Mouse (Mus musculus) midbrain, embryonic 10.5 days (tissue): ENCODE measurements around the gene Plekhm2. TPM values are rescaled to one million over a fixed set of nuclear protein-coding genes. Genes with fewer than 3 reads are reported as not detected.

Experiments used
- DNase-seq: peaks from one replicate; pipeline ENCODE4 v3.0.0-alpha.2; 2017; ENCODE audit warnings: low spot score
- H3K27ac ChIP-seq: fragments of 300-500 bp; sonication (generic); replicated peaks from 2 replicates; pipeline ENCODE4 v1.5.1; 2016; ENCODE audit warnings: mild to moderate bottlenecking
- H3K27me3 ChIP-seq: fragments of 300-500 bp; sonication (generic); 2 replicates; pipeline ENCODE4 v1.6.1; 2016; ENCODE audit warnings: low read depth, mild to moderate bottlenecking; ENCODE audit not compliant: poor library complexity, severe bottlenecking
- H3K36me3 ChIP-seq: fragments of 300-500 bp; sonication (generic); 2 replicates; pipeline ENCODE4 v1.6.1; 2016; ENCODE audit warnings: mild to moderate bottlenecking, moderate library complexity
- H3K4me1 ChIP-seq: fragments of 300-500 bp; sonication (generic); 2 replicates; pipeline ENCODE4 v1.6.1; 2016
- H3K4me3 ChIP-seq: fragments of 300-500 bp; sonication (generic); 2 replicates; pipeline ENCODE4 v1.5.1; 2016; ENCODE audit warnings: mild to moderate bottlenecking, moderate library complexity
- H3K9me3 ChIP-seq: fragments of 300-500 bp; sonication (generic); replicated peaks from 2 replicates; pipeline ENCODE4 v1.6.1; 2016; ENCODE audit warnings: mild to moderate bottlenecking
- WGBS: fragments of 180-500 bp; shearing (Covaris S2); methylation state at CpG from one replicate; pipeline ENCODE4 v1.1.7; 2016; 5-methylcytosine and 5-hydroxymethylcytosine counted together
- polyA plus RNA-seq: library from polyadenylated mRNA; unstranded; fragments of >200 nt; fragmentation: Nextera tagmentation; extraction: Ambion mirVana; gene quantifications from 2 replicates; pipeline ENCODE4 v1.2.1, GENCODE M21; 2016

The Plekhm2 gene
- polyA plus RNA-seq, 1 experiment from 2014 or later: 2.9 TPM

- Histone ChIP-seq H3K36me3 (peaks cover 54% of the 10 kb centered on the region), H3K27ac (no peak overlapping the region), H3K9me3 (no peaks in the 10 kb centered on the region), H3K4me1 (peaks cover 11% of the 10 kb centered on the region; the same call in 1 of the 2 replicates), H3K4me3 (no peak overlapping the region), H3K27me3 (no peaks in the 10 kb centered on the region)
- 79% methylated on average over 19 of the region's 19 CpGs for WGBS
- no peak for DNase-seq
These were observed 39.5 kb downstream of the Plekhm2 start for GRCm38 (mm10) chr4:141624983-141625773.

DNA sequence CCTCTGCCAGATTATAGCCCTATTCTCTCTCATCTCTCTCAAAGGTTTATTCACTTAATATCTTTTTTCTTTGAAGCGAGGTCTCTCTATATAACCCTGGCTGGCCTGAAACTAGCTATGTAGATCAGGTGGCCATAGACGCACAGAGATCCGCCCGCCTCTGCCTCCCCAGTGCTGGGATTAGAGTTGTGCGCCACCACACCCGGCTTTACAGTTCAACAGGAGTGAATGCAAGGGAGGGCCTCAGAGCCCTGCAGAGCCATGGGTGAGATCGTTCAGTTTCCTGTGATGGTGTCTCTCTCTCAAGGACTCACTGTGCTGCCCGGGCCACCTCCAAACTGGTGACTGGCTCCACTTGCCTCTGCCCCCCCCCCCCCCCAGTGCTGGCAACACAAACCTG is 40.6 kb downstream of the Plekhm2 start:
- Histone ChIP-seq H3K27me3 (no peaks in the 10 kb centered on the region), H3K4me3 (no peak overlapping the region), H3K4me1 (peaks cover 12% of the 10 kb centered on the region; the same call in 1 of the 2 replicates), H3K9me3 (no peaks in the 10 kb centered on the region), H3K36me3 (peaks cover 43% of the 10 kb centered on the region), H3K27ac (no peak overlapping the region)
- no peak for DNase-seq
- 90% methylated on average over 8 of the region's 8 CpGs for WGBS

- no peak within 1 kb of the TSS for H3K4me3 ChIP-seq
- H3K27ac ChIP-seq: peak within 1 kb of the TSS; percentile 43; the same call in 1 of the 2 replicates
- WGBS: 61% methylated on average over 1 of the region's 1 CpGs
- peaks cover 38% of the 10 kb centered on the region for H3K36me3 ChIP-seq
- no peaks in the 10 kb centered on the region for H3K27me3 ChIP-seq
- no peaks in the 10 kb centered on the region for H3K9me3 ChIP-seq
- peak; percentile 30 for DNase-seq
- peaks cover 17% of the 10 kb centered on the region; the same call in 1 of the 2 replicates for H3K4me1 ChIP-seq
These were observed 41.0 kb downstream of the Plekhm2 start, which contains the start of gene Slc25a34 for GRCm38 (mm10) chr4:141623666-141624065. Gene Slc25a34, minus strand, starts transcription at chr4:141623821.

GRCm38 (mm10) chr4:141623037-141623436 is 41.7 kb downstream of the Plekhm2 start:
- WGBS: 89% methylated on average over 11 of the region's 11 CpGs
- Histone ChIP-seq H3K4me3 (no peak overlapping the region), H3K9me3 (no peaks in the 10 kb centered on the region), H3K36me3 (peaks cover 32% of the 10 kb centered on the region), H3K27me3 (peaks cover 2% of the 10 kb centered on the region), H3K27ac (peak overlapping the region; percentile 43; the same call in 1 of the 2 replicates), H3K4me1 (peaks cover 20% of the 10 kb centered on the region)
- DNase-seq: no peak

- Histone ChIP-seq H3K9me3 (no peaks in the 10 kb centered on the region), H3K27me3 (peaks cover 7% of the 10 kb centered on the region), H3K4me3 (no peak overlapping the region), H3K27ac (no peak overlapping the region), H3K4me1 (peaks cover 24% of the 10 kb centered on the region), H3K36me3 (peaks cover 28% of the 10 kb centered on the region)
- DNase-seq: no peak
- 90% methylated on average over 5 of the region's 5 CpGs for WGBS
These were observed 42.1 kb downstream of the Plekhm2 start for GRCm38 (mm10) chr4:141622580-141622979.

- no peak overlapping the region for H3K27ac ChIP-seq
- H3K4me3 ChIP-seq: no peak overlapping the region
- DNase-seq: no peak
- H3K4me1 ChIP-seq: peaks cover 29% of the 10 kb centered on the region
- WGBS: 85% methylated on average over 8 of the region's 8 CpGs
- peaks cover 10% of the 10 kb centered on the region for H3K27me3 ChIP-seq
- H3K36me3 ChIP-seq: peaks cover 23% of the 10 kb centered on the region
- H3K9me3 ChIP-seq: no peaks in the 10 kb centered on the region
These were observed 42.6 kb downstream of the Plekhm2 start for GRCm38 (mm10) chr4:141622091-141622490.

DNA sequence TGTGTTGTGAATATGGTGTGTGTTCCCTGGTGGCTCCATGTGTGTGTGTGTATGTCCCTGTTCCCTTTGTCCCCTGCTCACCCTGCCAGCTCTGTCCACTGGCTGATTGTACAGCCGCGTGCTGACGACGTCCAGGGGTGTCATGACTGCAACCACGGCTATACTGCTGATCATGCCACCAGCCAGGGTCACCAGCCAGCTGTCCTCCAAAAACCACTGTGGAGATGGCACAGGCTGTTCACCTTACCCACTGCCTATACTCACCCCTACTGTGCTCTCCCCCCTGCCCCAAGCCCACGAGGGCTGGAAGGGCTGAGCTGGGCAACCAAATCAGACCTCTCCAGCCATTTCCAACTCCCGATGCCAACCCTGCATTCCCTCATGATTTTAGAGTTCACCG is 43.4 kb downstream of the Plekhm2 start:
- Histone ChIP-seq H3K27me3 (peaks cover 18% of the 10 kb centered on the region), H3K4me1 (peaks cover 32% of the 10 kb centered on the region), H3K4me3 (no peak overlapping the region), H3K36me3 (peaks cover 15% of the 10 kb centered on the region), H3K9me3 (no peaks in the 10 kb centered on the region), H3K27ac (no peak overlapping the region)
- WGBS: 83% methylated on average over 8 of the region's 8 CpGs
- no peak for DNase-seq

GRCm38 (mm10) chr4:141619299-141619883 is 45.3 kb downstream of the Plekhm2 start:
- 82% methylated on average over 9 of the region's 9 CpGs for WGBS
- no peak for DNase-seq
- 0 out of 2 replicates have a peak overlapping the region, but pooled peaks have one; percentile 1 for H3K27ac ChIP-seq
- peaks cover 40% of the 10 kb centered on the region for H3K4me1 ChIP-seq
- no peaks in the 10 kb centered on the region for H3K36me3 ChIP-seq
- H3K4me3 ChIP-seq: no peak overlapping the region
- H3K9me3 ChIP-seq: no peaks in the 10 kb centered on the region
- peaks cover 22% of the 10 kb centered on the region for H3K27me3 ChIP-seq

DNA sequence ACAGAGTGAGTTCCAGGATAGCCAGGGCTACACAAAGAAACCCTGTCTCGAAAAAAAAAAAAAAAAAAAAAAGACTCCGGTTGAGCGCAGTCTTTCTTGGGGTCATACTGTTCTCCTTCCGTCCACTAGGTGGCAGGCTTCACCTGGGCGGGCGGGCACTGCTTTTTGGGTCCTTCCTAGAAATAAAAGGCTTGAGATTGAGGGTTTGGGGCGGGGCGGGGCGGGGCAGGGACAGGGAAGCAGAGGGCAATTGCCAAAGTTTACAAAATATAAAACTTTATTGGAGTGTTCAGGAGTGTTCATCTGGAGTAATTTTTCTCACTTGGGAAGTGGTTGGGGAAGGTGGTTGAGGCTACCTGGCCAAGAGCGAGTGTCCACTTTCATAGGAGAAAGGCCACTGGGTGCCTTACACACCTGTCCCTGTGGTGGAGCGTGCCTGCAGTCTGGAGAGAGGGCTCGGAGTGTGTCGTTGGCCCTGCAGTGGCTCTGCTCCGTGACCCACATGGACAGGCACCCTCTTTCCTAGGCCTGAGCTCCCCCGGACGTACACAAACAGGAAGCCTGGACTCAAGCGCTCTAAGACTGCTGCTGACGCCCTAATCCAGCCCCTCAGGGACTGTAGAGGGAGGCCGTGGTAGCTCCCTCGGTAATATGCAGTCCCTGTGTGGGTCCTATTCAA is 46.0 kb downstream of the Plekhm2 start, which contains the start of gene Tmem82:
TSS of gene Tmem82 (minus strand) at position 69 of the 679 bp plus-strand sequence.
- H3K27me3 ChIP-seq: peaks cover 22% of the 10 kb centered on the region

DNA sequence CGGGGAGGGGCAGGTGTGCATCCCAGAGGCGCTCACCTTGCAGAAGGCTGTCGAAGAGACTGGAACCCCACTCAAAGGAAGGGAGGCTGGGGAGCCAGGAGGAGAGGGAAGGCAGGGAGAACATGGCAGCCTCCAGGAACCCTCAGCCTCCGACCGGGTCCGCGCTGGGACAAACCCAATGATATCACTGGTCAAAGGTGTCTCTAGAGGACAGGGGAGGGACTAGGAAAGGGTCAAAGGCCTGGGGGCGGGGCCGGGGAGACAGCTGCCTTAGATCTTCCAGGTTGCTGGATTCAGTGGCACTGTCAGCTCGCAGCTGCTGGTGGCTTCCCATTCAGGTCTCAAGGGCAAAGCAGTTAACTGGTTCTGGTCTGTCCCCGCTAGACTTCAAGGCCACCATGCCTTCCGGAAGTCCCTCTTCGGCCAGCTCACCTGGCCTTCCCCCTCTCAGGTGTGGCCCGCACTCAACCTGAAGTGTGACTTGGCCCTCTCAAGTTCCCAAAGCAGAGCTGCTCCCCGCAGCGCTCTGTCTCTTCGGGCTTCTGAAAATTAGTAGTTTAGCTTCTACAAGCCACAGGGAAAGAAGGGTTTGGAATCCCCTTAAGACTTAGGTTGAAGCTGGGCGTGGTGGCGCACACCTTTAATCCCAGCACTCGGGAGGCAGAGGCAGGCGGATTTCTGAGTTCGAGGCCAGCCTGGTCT is 46.7 kb downstream of the Plekhm2 start:
- Histone ChIP-seq H3K27me3 (peaks cover 22% of the 10 kb centered on the region), H3K4me1 (peaks cover 38% of the 10 kb centered on the region), H3K27ac (peak overlapping the region; percentile 76), H3K4me3 (peak overlapping the region; percentile 51), H3K9me3 (no peaks in the 10 kb centered on the region), H3K36me3 (no peaks in the 10 kb centered on the region)
- DNase-seq: peak; percentile 47
- WGBS: 11% methylated on average over 22 of the region's 22 CpGs

More for the DNA sequence above, 46.0 kb downstream of the Plekhm2 start, which contains the start of gene Tmem82:
- H3K36me3 ChIP-seq: no peaks in the 10 kb centered on the region
- peaks cover 42% of the 10 kb centered on the region for H3K4me1 ChIP-seq
- no peaks in the 10 kb centered on the region for H3K9me3 ChIP-seq
- peak within 1 kb of the TSS; percentile 76 for H3K27ac ChIP-seq
- peak within 1 kb of the TSS; percentile 51 for H3K4me3 ChIP-seq
- 32% methylated on average over 20 of the region's 20 CpGs for WGBS
- DNase-seq: peak; percentile 64

DNA sequence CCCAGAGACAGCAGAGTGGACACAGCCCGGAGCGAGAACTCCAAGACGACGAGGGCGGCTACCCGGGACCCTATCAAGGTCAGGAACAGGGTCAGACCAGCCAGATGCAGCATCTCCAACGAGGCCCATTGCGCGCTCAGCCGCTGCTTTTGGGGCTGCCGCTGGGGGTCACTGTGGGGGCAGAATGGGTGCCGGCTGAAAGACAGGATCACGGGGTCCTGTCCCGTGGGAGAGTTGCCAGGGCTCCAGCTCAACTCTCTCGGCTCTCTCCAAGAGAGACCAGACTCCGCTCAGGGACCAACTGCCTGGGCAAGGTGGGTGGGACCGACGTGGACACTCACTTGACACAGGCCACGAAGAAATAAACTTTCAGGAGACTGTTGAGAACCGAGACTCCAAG is 47.4 kb downstream of the Plekhm2 start:
- Histone ChIP-seq H3K27ac (peak overlapping the region; percentile 76), H3K4me3 (peak overlapping the region; percentile 51), H3K36me3 (no peaks in the 10 kb centered on the region), H3K9me3 (no peaks in the 10 kb centered on the region), H3K4me1 (peaks cover 38% of the 10 kb centered on the region), H3K27me3 (peaks cover 22% of the 10 kb centered on the region)
- peak; percentile 76 for DNase-seq
- 5% methylated on average over 20 of the region's 20 CpGs for WGBS

DNA sequence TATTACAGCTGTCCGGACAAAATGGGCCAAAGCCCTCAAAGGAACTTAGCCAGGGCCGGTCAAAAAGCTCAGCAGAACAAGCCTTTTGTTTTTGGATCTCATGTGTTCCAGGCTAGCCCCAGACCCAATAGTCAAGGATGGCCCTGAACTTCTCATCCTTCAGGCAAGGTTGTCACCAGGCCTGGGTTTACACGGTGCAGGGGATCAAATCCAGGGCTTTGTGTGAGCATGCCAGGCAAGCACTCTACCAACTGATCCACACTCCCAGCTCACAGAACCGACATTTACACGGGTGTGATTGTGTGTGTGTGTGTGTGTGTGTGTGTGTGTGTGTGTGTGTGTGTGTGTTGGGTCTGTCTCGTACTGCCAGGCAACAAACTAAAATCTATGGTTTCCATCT is 47.9 kb downstream of the Plekhm2 start:
- 0 out of 2 replicates have a peak overlapping the region, but pooled peaks have one; percentile 51 for H3K4me3 ChIP-seq
- no peaks in the 10 kb centered on the region for H3K36me3 ChIP-seq
- no peak for DNase-seq
- peaks cover 22% of the 10 kb centered on the region for H3K27me3 ChIP-seq
- WGBS: 77% methylated on average over 6 of the region's 6 CpGs
- peaks cover 38% of the 10 kb centered on the region for H3K4me1 ChIP-seq
- no peaks in the 10 kb centered on the region for H3K9me3 ChIP-seq
- peak overlapping the region; percentile 76 for H3K27ac ChIP-seq
